Mouse (Mus musculus): ENCODE measurements at regions not wholly inside any gene's neighbourhood (a gene's known extent, or its start where the extent isn't known, plus 50 kb on each side); places are given as distances from the start of the nearest gene placed in this dataset.

DNA sequence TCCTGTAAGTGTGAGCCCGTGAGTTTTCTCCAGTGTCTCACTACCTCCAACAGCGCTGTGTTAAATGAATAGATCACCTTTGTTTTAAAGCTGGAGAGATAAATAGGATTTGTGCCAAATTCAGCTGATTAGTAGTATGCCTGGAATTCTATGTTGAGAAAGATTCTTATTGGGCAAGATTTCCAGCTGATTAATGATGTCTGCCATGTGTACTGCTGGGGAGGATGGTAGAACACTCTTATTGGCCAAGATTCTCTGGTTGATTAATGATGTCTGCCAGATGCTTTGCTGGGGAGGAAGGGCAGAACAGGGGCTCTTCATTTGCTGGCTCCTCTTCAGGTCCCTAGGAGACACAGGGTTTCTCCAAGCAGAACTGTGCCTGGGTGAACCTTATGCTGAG lies 158.9 kb upstream of the Bmper start:
- DNase-seq (ENCODE audit: low read depth): no peak

DNA sequence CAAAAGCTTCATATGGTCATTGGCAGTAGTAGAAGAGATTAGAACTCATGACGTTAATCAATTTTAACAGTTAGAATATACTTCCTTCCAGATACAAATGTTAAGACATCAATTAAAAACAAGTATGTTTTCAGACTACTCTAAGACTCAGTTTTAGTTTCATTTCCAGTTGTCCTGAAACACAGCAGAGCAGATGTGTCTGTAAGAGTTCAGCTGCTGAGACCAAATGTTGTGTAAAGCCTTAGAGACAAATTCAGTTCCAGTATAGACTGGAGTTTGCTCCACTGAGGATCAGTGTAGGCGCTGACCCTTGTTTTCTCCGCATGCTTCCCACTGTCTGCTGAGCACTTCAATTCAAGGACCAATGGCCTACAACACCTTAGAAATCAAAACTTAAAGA lies 158.1 kb upstream of the Bmper start:
- no peak for DNase-seq (ENCODE audit: low read depth)

DNA sequence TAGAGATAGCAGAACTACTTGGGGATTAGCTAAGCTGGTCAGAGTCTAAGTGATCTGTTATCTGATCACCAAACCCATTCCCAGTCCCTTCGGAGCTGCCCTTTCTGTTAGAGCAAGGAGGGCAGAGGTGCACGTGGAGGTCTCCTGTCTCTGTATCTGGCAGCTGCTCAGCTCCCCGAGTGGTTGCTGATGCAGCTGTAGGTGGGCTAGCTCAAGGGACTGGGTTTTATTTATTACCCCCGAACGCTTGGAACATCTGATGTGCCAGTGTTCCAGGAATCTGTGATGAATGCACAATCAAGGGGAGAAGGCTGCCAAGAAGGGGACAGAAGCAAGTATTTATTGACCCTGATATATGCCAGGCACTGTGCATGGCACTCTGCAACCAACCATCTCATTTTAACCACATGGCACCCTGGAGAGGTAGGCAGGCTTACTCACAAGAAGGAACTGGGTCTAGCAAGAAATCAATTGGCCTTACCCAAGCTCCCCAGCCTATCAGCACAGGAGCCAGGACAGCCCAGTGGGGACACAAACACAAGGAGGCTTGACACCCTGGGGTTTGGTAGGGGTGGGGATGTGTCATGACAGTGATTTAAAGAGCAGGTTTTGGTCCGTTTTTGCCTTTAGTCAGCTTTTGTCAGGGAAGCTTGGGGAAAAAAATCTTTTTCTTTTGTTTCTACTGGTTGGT lies 154.6 kb upstream of the Bmper start:
- DNase-seq (ENCODE audit: low read depth): no peak

DNA sequence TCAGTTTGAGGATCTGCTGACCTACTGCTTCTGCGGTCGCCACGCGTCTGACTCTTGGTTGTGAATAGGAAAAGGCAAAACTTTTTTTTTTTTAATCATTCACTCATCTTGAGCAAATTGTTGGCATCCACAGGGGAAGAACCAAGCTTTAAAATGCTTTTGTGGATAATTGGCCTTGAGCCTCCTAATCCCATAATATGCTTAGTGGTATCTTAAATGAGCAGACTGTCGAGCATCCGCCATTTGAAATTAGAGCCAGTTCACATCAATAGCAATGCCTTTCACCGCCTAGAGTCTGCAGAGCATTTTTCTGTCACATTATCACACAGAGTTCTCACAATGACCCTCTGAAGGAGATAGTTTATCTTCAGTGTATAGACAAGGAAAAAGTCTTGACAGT lies 153.7 kb upstream of the Bmper start:
- no peak for DNase-seq (ENCODE audit: low read depth)

DNA sequence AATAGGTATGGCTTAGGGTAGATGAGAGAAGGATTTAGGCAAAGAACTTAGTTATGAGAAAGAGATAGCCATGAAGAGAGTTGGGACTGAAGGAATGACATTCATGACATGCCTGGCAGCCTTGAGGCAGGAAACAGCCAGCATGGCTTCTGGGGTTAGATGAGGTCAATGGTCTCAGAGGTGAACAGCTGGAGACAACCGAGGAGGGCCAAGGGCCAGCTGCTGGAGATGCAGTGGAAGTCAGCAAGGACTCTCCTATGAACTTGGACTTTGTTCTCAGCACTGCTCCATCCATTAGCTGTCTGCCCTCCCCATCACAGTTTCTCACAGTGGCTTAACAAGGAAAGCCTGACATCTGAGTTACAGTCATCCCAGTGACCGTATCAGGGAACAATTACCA lies 151.9 kb upstream of the Bmper start:
- no peak for DNase-seq (ENCODE audit: low read depth)

DNA sequence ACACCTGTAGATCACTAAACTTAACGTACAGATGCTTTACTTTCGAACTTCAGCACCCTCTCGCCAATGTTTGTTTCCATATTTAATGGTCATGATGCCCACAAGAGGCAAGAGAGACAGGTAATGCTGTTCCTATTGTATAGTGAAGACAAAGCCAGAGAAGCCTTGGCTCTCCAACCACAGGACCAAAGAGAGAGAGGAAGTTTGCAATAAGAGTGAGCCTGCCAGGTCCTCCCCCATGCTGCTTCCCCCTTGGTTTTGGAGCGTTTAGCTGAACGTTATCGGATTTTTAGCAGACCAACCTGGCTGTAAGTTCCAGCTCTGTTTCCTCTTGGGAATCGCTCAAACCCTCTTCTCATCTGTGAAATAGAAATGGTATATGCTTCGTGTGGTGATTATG lies 150.1 kb upstream of the Bmper start:
- no peak for DNase-seq (ENCODE audit: low read depth)

DNA sequence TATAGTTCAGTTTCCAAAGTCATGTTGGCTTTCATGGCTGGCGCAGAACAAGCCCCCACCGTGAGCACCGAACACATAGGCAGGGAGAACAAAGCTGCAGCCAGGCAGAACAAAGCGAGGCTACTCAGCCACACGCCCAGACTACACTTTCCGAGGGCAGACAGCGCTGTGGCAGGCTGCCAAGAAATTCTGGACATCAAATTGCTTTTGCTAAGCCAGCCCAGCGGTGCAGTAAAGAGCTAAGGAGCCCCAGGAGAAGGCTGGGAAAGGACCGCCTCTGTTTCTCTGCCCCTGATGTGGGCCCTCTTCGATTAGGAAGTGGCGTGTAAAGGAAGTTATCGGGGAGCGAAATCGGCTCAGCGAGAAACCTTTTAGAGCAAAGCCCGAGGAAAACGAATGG lies 139.3 kb upstream of the Bmper start:
- no peak for DNase-seq (ENCODE audit: low read depth)

DNA sequence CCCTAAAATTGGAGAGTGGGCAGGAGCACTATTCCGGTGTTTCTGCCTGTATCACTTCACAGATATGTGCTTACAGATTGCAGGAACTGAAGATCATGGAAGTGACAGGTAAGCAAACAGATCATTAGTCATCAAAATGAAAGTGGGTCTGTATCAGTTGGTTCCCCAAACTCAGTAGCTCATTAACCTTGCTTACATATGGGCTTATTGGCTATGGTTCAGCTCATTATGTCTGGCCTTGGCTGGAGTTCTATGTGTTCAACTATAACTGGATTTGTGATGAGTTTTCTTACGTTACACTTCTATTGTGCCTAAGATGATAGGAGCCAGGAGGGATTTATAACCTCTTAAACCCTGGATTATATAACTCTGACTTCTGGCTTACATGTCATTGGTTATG lies 133.5 kb upstream of the Bmper start:
- no peak for DNase-seq (ENCODE audit: low read depth)

DNA sequence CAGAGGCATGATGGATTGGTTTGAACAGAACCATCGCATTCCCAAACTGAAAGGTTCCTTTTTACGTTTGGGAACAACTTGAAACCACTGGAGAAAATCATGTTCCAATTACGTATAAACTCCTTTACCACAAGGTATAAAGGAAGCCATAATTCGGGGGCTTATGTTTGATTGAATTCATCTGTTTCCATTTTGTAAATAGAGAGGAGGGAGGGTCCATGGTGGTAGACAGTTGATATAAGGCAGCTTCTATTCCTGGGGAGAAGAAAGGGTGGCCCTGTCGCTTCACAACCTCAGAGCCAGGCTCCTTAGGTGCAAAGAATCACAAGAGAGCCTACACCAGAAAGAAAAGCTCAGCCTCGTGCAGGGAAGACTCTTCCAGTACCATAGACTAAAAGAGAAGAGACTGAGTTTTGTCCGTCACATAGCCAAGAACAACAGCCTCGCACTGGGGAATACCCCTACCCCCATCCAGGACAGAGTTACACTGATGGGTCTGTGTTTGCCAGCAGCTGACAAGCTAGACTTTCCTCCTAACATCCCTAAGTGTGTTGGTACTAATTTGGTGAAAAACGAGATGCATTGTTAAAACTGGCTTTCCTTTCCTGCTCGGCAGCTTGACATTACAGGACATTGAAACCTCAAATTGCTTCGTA lies 125.6 kb upstream of the Bmper start:
- DNase-seq (ENCODE audit: low read depth): no peak

DNA sequence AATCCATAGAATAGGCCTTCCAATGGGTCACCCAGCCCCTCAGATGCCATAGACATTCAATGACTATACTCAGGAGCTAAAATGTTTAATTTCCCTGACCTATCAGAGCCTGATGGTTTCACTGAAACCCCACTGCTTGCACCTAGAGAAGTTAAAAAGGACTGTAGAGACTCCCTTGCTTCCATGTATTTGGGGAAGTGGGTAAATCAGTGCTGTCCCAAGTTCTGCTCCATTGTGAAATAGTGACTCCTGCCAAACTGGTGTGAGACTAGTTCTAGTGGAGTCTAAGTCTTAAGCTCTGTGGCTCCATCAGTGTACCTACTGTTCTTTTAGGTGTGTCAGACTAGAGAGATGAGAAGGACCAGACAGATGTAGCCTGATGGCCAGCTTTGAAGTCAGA lies 121.3 kb upstream of the Bmper start:
- no peak for DNase-seq (ENCODE audit: low read depth)

DNA sequence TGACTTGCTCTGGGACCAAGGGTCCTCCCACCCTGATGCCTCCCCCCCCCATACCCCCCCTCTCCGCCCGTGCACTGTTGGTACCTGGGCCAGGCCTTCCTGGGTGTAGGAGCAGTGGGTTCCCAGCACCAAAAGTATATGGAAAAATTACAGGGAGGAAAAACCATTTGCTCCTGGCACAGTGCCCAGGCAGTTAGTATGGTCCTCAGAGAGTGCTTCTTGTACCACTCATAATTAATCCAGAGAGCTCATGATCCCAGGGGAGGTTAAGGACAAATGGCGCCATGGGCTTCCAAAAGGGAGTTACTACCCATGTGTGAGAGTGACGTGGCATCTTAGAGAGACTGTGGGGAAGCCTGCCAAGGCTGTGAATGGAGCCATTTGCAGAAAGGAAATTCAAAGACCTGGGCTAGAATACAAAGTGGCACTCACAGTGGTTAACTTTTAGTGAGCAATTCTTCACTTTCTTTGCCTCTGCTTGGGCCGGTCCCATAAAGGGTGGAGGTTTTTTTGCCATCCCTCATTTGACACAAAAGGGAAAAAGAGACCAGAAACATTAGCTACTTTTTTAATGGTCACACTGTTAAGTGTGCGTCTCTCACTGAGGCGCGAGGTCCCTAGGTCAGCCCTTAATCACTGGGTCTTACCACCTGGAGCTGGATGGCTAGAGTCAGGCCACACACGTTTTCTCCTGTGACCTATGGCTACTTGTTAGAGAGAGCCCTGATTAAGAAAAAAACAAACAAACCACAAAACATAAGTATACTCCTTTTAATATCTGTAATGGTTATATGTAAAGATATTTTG lies 120.7 kb upstream of the Bmper start:
- DNase-seq (ENCODE audit: low read depth): no peak

DNA sequence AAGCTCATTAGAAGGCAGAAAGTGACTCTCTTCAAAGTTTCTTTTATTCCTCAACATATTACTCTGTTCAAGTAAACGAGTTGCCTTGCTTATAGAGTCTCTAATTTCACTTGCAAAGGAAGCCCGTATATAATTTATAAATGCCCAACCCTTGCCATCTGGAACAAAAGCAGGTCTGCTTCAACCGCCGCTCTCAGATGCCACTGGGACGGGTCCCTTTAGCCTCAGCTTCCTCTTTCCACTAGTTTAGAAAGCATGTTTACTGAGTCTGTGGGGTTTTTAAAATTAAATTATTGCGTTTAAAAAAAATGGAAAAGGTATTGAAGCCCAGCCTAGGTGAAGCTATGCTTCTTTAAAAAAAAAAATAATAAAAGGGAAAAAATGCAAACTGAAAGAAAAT lies 111.4 kb upstream of the Bmper start:
- no peak for DNase-seq (ENCODE audit: low read depth)

DNA sequence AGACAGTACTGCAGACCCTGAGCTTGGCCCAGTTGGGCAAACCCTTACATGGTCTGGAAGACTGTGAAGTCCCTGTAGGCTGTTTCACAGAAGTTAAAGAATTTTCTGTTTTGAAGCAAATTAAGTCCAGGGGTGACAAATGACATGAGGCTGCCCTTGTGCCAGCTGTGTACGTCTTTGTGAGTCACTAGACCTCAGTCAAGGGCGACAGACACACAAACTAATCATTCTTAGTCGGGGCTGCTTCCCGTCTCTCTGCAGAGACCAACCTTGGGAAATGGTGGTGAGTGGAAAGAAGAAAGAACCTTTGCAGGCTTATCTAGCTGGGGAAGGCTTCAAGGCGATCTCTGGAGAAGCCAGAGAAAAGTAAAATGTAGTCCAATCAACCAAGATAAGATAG lies 107.8 kb upstream of the Bmper start:
- DNase-seq (ENCODE audit: low read depth): no peak

DNA sequence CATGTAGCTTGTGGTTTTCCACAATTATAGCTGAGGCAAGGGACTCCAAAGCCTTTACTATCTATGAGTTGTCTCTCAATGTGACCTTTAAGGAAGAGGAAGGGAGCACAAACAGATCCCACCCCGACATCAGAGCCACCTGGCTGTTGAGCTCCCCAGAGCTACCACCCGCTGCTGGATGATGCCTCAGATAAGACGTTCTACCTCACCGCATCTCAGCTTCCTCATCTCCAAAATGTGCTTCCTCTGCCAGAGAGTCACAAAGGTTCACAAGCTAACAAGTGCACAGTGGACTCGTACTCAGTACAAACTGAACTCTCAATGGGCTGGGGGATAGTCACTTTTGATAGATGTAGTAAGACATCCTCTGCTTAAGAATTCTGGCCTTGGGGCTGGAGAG lies 107.3 kb upstream of the Bmper start:
- no peak for DNase-seq (ENCODE audit: low read depth)

DNA sequence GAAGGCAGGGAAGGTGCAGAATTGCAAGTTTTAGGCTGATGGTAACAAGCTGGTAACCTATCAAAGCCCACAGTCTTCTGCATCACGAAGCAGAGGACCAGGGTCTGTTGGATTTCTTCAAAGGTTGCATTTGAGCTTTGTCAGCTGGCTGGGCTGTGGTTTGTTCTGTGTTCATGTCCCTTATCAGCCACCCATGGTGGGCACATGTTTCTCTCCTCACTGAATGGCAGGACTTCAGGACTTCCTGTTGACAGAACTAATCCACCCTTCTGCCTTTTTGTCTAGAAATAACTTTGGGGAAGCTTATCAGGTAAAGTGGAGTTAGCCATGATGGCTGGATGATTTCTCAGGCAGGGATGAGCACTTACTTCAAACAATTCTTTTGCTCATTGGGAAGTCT lies 106.6 kb upstream of the Bmper start:
- no peak for DNase-seq (ENCODE audit: low read depth)

DNA sequence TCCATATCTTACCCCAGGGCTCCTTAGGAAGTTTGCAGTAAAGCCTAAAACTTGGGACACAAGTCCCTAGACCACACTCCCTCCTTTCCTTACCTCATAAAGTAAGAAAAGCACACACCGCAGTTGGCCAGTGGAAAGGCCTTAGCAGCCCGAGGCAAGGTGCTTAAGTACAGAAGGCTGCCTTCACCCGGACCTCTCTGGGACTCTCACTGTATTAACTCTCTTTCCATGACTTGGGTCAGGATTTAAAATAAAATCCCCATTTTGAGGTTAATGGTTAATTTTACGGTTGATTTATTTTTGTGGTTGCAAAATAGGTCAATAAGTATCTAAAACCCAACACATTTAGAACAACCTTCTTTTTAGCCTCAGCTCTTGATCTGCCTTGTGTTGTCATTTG lies 103.1 kb upstream of the Bmper start:
- DNase-seq (ENCODE audit: low read depth): no peak

DNA sequence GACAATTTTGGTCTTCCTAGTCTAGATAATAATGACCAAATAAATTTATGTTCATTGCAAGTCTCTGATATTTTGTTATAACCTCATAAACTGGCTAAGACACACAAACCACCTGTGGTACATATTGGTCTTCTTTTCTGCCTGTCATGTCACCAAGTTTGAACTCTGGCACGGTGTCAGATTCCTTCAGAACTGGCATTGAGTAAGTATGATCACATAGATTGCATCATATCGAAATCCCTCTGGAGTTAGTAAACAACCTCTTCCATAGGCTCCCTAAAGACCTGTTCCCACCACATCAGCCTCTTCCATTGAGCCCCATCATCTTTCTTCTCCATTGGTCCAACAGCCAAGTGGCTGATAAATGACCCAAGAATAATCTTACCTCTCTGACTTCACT lies 102.1 kb upstream of the Bmper start:
- DNase-seq (ENCODE audit: low read depth): no peak

DNA sequence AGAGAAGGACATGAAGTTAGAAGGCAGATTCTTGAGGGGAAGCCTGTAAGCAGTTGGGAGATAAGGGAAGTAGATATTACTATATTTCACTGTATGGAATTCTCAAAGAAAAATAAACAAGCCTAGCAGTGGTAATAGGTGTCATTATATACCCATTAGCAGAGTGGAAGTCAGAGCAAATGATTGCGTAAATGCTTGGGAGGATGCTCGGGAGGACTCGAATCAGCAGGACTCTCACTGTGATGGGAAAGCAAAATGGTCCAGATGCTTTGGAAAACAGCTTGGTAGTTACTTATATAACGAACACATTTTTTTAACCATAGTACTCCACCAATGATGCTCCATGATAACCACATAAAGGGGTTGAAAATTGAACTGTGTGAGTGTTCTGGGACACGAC lies 100.4 kb upstream of the Bmper start:
- no peak for DNase-seq (ENCODE audit: low read depth)

DNA sequence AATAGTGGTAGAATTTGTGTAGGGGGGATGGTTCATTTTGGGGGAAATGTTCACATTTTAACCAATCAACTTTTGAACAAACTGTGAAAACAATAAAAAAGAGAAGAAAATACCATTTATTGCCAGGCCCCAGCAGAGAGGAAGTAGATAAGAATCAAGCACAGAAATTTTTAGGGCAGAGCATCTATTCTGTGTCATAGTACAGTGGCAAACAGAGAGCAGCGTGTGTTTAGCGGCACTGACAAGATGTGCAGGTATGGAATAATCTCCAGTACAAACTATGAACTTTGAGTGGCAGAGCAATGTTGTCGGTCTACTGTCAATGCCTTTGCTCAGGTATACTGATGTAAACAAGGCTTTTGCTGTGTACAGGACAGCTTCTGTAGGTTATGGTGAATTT lies 99.4 kb upstream of the Bmper start:
- DNase-seq (ENCODE audit: low read depth): no peak

DNA sequence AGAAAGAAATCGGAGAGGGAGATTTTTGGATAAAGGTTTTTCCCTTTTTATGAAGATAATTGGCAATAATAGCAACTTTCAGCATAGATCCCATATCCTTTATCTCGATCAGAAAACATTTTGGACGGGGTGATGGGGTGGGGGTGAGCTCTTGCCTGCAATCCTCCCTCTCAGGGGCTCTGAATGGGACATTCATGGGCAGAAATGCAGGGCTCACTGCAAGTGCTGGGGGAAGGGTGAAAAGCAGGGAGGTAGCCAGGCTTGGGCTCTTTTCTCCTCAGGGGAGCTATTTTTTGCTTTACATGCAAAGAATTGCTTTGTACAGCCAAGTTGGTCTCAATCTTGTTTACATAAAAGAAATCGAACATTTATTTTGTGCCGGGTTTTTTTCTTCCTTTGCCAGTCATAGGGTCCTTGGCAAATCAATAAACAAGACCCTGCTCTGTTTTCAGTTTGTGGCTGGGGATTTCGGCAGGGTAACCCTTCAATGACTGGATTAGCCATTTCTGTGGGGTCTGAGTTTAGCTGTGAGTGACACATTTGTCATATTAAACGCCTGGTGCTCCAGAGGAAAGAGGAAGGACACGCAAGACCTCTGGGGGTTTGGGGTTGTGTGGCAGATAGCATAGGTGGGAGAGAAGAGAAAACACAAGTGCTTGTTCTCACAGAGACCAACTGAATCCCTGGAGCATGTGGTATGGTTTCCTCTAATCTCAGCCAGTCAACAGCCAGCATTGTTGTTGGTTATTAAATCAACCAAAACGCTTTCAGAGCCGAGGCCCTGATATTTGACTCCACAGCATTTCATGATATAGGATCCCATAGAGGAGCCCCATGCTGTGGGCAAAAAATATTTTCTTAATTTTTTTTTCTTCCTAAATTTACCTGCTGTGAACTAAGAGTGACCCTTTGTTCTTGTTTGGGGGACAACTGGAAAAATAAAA lies 96.8 kb upstream of the Bmper start:
- DNase-seq (ENCODE audit: low read depth): no peak

DNA sequence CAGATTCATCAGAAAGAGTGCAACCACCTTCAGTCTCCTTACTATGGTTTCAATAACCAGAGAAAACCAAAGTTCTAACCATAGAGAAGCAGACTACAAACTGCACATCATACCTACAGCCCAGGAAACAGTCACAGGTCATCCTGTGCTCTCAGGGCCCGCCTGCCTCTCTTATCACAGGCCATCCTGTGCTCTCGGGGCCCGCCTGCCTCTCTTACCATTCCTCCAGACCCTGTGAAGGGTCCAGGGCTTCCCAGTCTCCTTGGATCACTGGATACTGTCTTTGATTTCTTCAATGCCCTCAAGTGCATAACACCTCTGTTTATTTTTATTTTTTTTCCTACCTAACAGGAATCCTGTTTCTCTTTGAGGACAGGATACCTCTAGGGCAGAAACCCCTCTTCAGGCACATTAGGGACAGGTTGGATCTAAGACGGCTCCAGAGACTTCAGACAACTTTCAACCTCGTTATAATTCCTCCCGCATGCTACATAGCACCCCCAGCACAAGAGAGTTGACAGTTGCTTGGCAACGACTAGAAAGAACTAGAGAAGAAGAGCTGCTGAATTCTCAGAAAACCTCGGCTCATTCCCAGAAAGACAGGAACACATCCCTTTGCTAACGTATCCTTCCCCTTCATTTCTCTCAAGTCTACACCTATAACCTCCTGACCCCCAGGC lies 95.4 kb upstream of the Bmper start:
- DNase-seq (ENCODE audit: low read depth): no peak

DNA sequence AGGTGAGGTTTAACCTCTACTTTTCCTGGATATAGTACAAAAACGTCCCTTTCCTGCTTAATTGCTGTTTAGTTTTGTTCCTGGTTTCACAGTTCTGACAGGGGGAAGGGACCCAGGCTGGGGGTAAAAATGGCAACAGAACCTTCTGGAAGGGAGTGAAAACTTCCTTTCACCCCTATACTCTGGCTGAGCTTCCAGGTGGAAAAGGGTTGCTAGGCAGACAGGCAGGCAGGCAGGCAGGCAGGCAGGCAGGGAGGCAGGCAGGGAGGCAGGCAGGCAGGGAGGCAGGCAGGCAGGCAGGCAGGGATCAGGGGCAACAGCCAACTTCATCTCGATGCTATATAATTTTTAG lies 94.9 kb upstream of the Bmper start:
- DNase-seq (ENCODE audit: low read depth): no peak
